Mouse (Mus musculus) myocyte (in vitro differentiated cells): ENCODE results near the gene Slc39a11. TPM values are rescaled to one million over a fixed set of nuclear protein-coding genes. Genes with fewer than 3 reads are reported as not detected.

Experiments used
- H3K27me3 ChIP-seq: one replicate; pipeline ENCODE4 v1.6.1; 2011; ENCODE audit not compliant: control insufficient read depth, insufficient read depth, insufficient read length
- H3K36me3 ChIP-seq: one replicate; pipeline ENCODE4 v1.6.1; 2011; ENCODE audit not compliant: control insufficient read depth, insufficient read depth
- H3K4me2 ChIP-seq: one replicate; pipeline ENCODE4 v1.6.1; 2011; ENCODE audit warnings: low read depth, control low read depth
- H3K4me3 ChIP-seq: one replicate; pipeline ENCODE4 v1.5.1; 2011; ENCODE audit warnings: mild to moderate bottlenecking, control low read depth, moderate library complexity
- H3K79me2 ChIP-seq: one replicate; pipeline ENCODE4 v1.6.1; 2011; ENCODE audit not compliant: control insufficient read depth, insufficient read depth
- H3ac ChIP-seq: one replicate; pipeline ENCODE4 v1.6.1; 2011; ENCODE audit not compliant: control insufficient read depth, insufficient read length
- CEBPB ChIP-seq: IDR thresholded peaks from 2 replicates; pipeline ENCODE4 v1.6.1; 2011; ENCODE audit warnings: mild to moderate bottlenecking, moderate library complexity; ENCODE audit not compliant: poor library complexity, insufficient read depth, severe bottlenecking
- E2F4 ChIP-seq: IDR thresholded peaks from one replicate; pipeline ENCODE4 v1.6.1; 2011; ENCODE audit warnings: mild to moderate bottlenecking, control low read depth, moderate library complexity; ENCODE audit not compliant: insufficient read depth
- MAX ChIP-seq: IDR thresholded peaks from one replicate; pipeline ENCODE4 v1.6.1; 2011; ENCODE audit warnings: low read depth, mild to moderate bottlenecking, control low read depth
- MYOD1 ChIP-seq, 3 experiments: IDR thresholded peaks; one replicate each; pipeline ENCODE4 v1.6.1; 2011; ENCODE audit warnings: control low read depth in 2 of 3, low read depth in 2 of 3, mild to moderate bottlenecking in 2 of 3, moderate library complexity in 1 of 3; ENCODE audit not compliant: insufficient read length in 2 of 3, control insufficient read depth in 1 of 3
- MYOG ChIP-seq, 3 experiments: IDR thresholded peaks; one replicate each; pipeline ENCODE4 v1.6.1; 2011; ENCODE audit warnings: control low read depth in 2 of 3, low read depth in 2 of 3, mild to moderate bottlenecking in 2 of 3; ENCODE audit not compliant: insufficient read length in 2 of 3, control insufficient read depth in 1 of 3, insufficient read depth in 1 of 3
- POLR2A ChIP-seq: IDR thresholded peaks from one replicate; pipeline ENCODE4 v1.6.1; 2011; ENCODE audit warnings: low read depth, mild to moderate bottlenecking, control low read depth, moderate library complexity; ENCODE audit not compliant: insufficient read length
- POLR2AphosphoS2 ChIP-seq: IDR thresholded peaks from one replicate; pipeline ENCODE4 v1.6.1; 2011; ENCODE audit warnings: low read depth, control low read depth; ENCODE audit not compliant: insufficient read length
- REST ChIP-seq: IDR thresholded peaks from one replicate; pipeline ENCODE4 v1.6.1; 2011; ENCODE audit warnings: mild to moderate bottlenecking, control low read depth, moderate library complexity; ENCODE audit not compliant: insufficient read depth, insufficient read length
- SRF ChIP-seq: IDR thresholded peaks from one replicate; pipeline ENCODE4 v1.6.1; 2011; ENCODE audit warnings: low read depth; ENCODE audit not compliant: control insufficient read depth, insufficient read length
- TCF12 ChIP-seq: IDR thresholded peaks from one replicate; pipeline ENCODE4 v1.6.1; 2011; ENCODE audit warnings: mild to moderate bottlenecking, control low read depth; ENCODE audit not compliant: poor library complexity, insufficient read depth, severe bottlenecking
- TCF3 ChIP-seq: IDR thresholded peaks from one replicate; pipeline ENCODE4 v1.6.1; 2011; ENCODE audit warnings: low read depth, control low read depth; ENCODE audit not compliant: insufficient read length
- USF1 ChIP-seq: IDR thresholded peaks from one replicate; pipeline ENCODE4 v1.6.1; 2011; ENCODE audit warnings: low read depth, mild to moderate bottlenecking, control low read depth, moderate library complexity
- polyA plus RNA-seq: library from polyadenylated mRNA; unstranded; fragments of >200 nt; fragmentation: generic; extraction: Trizol; gene quantifications from one replicate; pipeline ENCODE4 v1.2.1, GENCODE M21; 2012; ENCODE audit warnings: missing spikeins

Gene Slc39a11
- polyA plus RNA-seq, 1 experiment, result 15.7 TPM

GRCm38 (mm10) chr11:113507716-113508480, 142.0 kb downstream of the Slc39a11 start:
- H3K27me3 ChIP-seq, result no peaks in the 10 kb centered on the region
- TF ChIP-seq REST (no peak), USF1 (no peak), POLR2A (no peak), POLR2AphosphoS2 (no peak), MAX (no peak), MYOD1 (IDR thresholded peaks at IDR 0.05; ENCODE audit: control insufficient read depth in 1 of 3, insufficient read length in 2 of 3, low read depth in 2 of 3) (no peak), TCF12 (no peak), MYOG (IDR thresholded peaks at IDR 0.05; ENCODE audit: control insufficient read depth in 1 of 3, insufficient read depth in 1 of 3, insufficient read length in 2 of 3, low read depth in 2 of 3) (no peak), CEBPB (no peak), SRF (no peak), E2F4 (no peak), TCF3 (no peak)
- no peaks in the 10 kb centered on the region for H3K79me2 ChIP-seq

DNA sequence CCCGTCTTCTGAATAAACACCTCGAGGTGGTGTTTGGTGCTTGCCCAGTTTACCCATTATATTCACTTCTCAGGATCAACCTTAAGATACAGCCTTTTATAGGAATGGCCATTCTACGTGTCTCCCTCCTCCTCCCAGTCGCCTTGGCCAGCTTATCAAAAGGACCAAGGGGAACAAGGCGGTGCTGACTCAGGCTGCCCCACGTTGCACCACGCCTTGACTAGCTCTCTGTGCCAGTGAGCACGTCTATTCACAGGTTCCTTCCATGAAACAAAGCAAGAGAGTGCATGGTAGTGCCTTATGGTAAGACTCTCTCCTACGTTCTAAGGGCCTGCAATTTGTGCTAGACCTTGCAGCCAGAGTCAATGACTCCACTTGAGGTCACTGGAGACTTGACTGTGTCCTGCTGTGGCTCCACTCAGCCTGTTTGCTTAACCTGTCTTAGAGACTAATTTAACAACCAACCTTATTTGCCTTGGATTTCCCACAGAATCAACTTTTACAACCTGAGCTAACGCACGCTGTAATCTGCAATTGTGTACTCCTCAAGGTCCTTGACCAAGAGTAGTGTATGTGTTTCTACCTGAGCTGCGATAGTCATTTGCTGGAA, 144.2 kb downstream of the Slc39a11 start:
- Histone ChIP-seq H3K79me2 (no peaks in the 10 kb centered on the region), H3ac (no peak overlapping the region), H3K36me3 (no peaks in the 10 kb centered on the region), H3K27me3 (no peaks in the 10 kb centered on the region), H3K4me3 (no peak overlapping the region), H3K4me2 (no peak overlapping the region)
- TF ChIP-seq REST (no peak), POLR2A (no peak), MYOD1 (IDR thresholded peaks at IDR 0.05; ENCODE audit: control insufficient read depth in 1 of 3, insufficient read length in 2 of 3, low read depth in 2 of 3) (no peak), POLR2AphosphoS2 (no peak), SRF (no peak), MYOG (IDR thresholded peaks at IDR 0.05; ENCODE audit: control insufficient read depth in 1 of 3, insufficient read depth in 1 of 3, insufficient read length in 2 of 3, low read depth in 2 of 3) (no peak), TCF3 (no peak), CEBPB (no peak), USF1 (no peak)

More at GRCm38 (mm10) chr11:113507716-113508480, 142.0 kb downstream of the Slc39a11 start:
- no peak overlapping the region for H3ac ChIP-seq
- no peak overlapping the region for H3K4me3 ChIP-seq
- no peak overlapping the region for H3K4me2 ChIP-seq
- H3K36me3 ChIP-seq, result no peaks in the 10 kb centered on the region

GRCm38 (mm10) chr11:113504459-113505062, 145.3 kb downstream of the Slc39a11 start:
- TF ChIP-seq REST (no peak), CEBPB (no peak), MYOG (IDR thresholded peaks at IDR 0.05; ENCODE audit: control insufficient read depth in 1 of 3, insufficient read depth in 1 of 3, insufficient read length in 2 of 3, low read depth in 2 of 3) (peak in 1 of 3 experiments; percentile 30), USF1 (peak; percentile 2), MYOD1 (IDR thresholded peaks at IDR 0.05; ENCODE audit: control insufficient read depth in 1 of 3, insufficient read length in 2 of 3, low read depth in 2 of 3) (peak in 1 of 3 experiments; percentile 25)

DNA sequence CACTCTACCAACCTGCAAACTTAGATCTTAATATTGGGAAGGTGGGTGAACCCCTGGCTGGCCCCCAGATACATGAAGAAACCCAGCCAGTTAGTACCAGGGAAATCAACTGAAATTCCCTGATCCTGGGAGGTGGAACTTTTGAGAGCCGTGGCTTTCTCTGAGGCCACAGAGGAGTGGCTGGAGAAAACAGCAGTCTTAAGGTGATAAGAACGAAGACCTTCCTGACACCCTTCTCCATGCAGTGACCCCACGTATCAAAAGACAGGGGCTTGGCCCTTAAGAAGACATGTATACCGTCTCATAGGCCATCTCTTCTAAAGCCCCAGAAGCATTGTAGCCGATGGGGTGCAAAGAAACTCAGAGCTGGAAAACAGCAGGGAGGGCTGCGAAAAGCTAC, 146.9 kb downstream of the Slc39a11 start:
- H3K36me3 ChIP-seq, result no peaks in the 10 kb centered on the region
- H3K4me3 ChIP-seq, result no peak overlapping the region
- no peak overlapping the region for H3K4me2 ChIP-seq
- no peak overlapping the region for H3ac ChIP-seq
- no peaks in the 10 kb centered on the region for H3K27me3 ChIP-seq
- TF ChIP-seq POLR2AphosphoS2, result no peak
- no peak for TF ChIP-seq MYOD1 (IDR thresholded peaks at IDR 0.05; ENCODE audit: control insufficient read depth in 1 of 3, insufficient read length in 2 of 3, low read depth in 2 of 3)
- TF ChIP-seq REST, result no peak
- TF ChIP-seq SRF, result no peak
- no peak for TF ChIP-seq TCF3
- TF ChIP-seq MYOG (IDR thresholded peaks at IDR 0.05; ENCODE audit: control insufficient read depth in 1 of 3, insufficient read depth in 1 of 3, insufficient read length in 2 of 3, low read depth in 2 of 3), result no peak
- TF ChIP-seq TCF12, result no peak
- no peak for TF ChIP-seq E2F4
- TF ChIP-seq POLR2A, result no peak
- TF ChIP-seq CEBPB, result no peak
- TF ChIP-seq USF1, result no peak
- no peak for TF ChIP-seq MAX
- no peaks in the 10 kb centered on the region for H3K79me2 ChIP-seq

More at GRCm38 (mm10) chr11:113504459-113505062, 145.3 kb downstream of the Slc39a11 start:
- H3K27me3 ChIP-seq, result no peaks in the 10 kb centered on the region
- no peak overlapping the region for H3K4me2 ChIP-seq
- no peaks in the 10 kb centered on the region for H3K36me3 ChIP-seq
- no peak overlapping the region for H3ac ChIP-seq
- H3K79me2 ChIP-seq, result no peaks in the 10 kb centered on the region
- no peak overlapping the region for H3K4me3 ChIP-seq
